Mouse (Mus musculus): Measurements from ENCODE around the gene Gm10961.
A peak's percentile ranks its signal among the peaks of the same experiment; 100 is the strongest.
"Not testable (repeated sequence)": the region's sequence is repeated elsewhere in the genome, so short reads cannot be mapped to it uniquely, and the experiment has no call there.

Gm10961 gene

GRCm38 (mm10) chr3:107617800-107618199, 13.3 kb upstream of the Gm10961 start:
- no peak for DNase-seq

- DNase-seq = peak; percentile 1
Measured at GRCm38 (mm10) chr3:107619911-107620310, 11.2 kb upstream of the Gm10961 start.

- peak; percentile 3 for DNase-seq
Measured at GRCm38 (mm10) chr3:107621286-107622075, 9.6 kb upstream of the Gm10961 start.

- peak; percentile 0 for DNase-seq
Measured at GRCm38 (mm10) chr3:107622537-107622936, 8.6 kb upstream of the Gm10961 start.

GRCm38 (mm10) chr3:107624424-107624823, 6.7 kb upstream of the Gm10961 start:
- DNase-seq = no peak

GRCm38 (mm10) chr3:107625536-107625935, 5.6 kb upstream of the Gm10961 start:
- DNase-seq = no peak

GRCm38 (mm10) chr3:107626751-107627150, 4.4 kb upstream of the Gm10961 start:
- DNase-seq = no peak

GRCm38 (mm10) chr3:107627641-107628040, 3.5 kb upstream of the Gm10961 start:
- DNase-seq = no peak

- no peak for DNase-seq
Measured at GRCm38 (mm10) chr3:107628551-107628950, 2.6 kb upstream of the Gm10961 start.

- DNase-seq = no peak
Measured at GRCm38 (mm10) chr3:107629411-107629810, 1.7 kb upstream of the Gm10961 start.

- DNase-seq = peak; percentile 94
Measured at GRCm38 (mm10) chr3:107631523-107631958, 419 bp downstream of the Gm10961 start, which contains the start of gene Strip1. TSS of gene Strip1 (minus strand) at chr3:107631694.

- DNase-seq = no peak
Measured at GRCm38 (mm10) chr3:107632786-107633185, 1.7 kb downstream of the Gm10961 start.

GRCm38 (mm10) chr3:107633906-107634305, 2.8 kb downstream of the Gm10961 start:
- no peak for DNase-seq

- no peak for DNase-seq
Measured at GRCm38 (mm10) chr3:107635836-107636235, 4.7 kb downstream of the Gm10961 start.

- no peak for DNase-seq
Measured at GRCm38 (mm10) chr3:107636236-107636635, 5.1 kb downstream of the Gm10961 start.

GRCm38 (mm10) chr3:107637606-107638172, 6.6 kb downstream of the Gm10961 start:
- no peak for DNase-seq

- DNase-seq = no peak
Measured at GRCm38 (mm10) chr3:107646947-107647346, 15.8 kb downstream of the Gm10961 start.

- not testable (repeated sequence) for DNase-seq
Measured at GRCm38 (mm10) chr3:107650276-107650675, 19.2 kb downstream of the Gm10961 start.

- no peak for DNase-seq
Measured at GRCm38 (mm10) chr3:107652968-107653367, 21.8 kb downstream of the Gm10961 start.

GRCm38 (mm10) chr3:107654861-107655260, 23.7 kb downstream of the Gm10961 start:
- DNase-seq = no peak

GRCm38 (mm10) chr3:107655491-107655890, 24.4 kb downstream of the Gm10961 start:
- no peak for DNase-seq

- no peak for DNase-seq
Measured at GRCm38 (mm10) chr3:107656151-107656550, 25.0 kb downstream of the Gm10961 start.

- no peak for DNase-seq
Measured at GRCm38 (mm10) chr3:107656888-107657287, 25.8 kb downstream of the Gm10961 start.

GRCm38 (mm10) chr3:107659000-107659399, 27.9 kb downstream of the Gm10961 start:
- DNase-seq = no peak
